Mouse (Mus musculus) cerebellum, adult 2 months (tissue): ENCODE measurements at regions not wholly inside any gene's neighbourhood (a gene's known extent, or its start where the extent isn't known, plus 50 kb on each side); places are given as distances from the start of the nearest gene placed in this dataset.
"Not testable (repeated sequence)": the region's sequence is repeated elsewhere in the genome, so short reads cannot be mapped to it uniquely, and the experiment has no call there.

ENCODE experiments used
- CTCF ChIP-seq: fragments of 200-500 bp; IDR thresholded peaks from 2 replicates; pipeline ENCODE4 v1.5.1; 2011; ENCODE audit warnings: low read depth, mild to moderate bottlenecking, control low read depth, low read length, moderate library complexity, borderline replicate concordance; ENCODE audit not compliant: insufficient read depth
- POLR2A ChIP-seq: fragments of 200-500 bp; IDR thresholded peaks from 2 replicates; pipeline ENCODE4 v1.6.1; 2011; ENCODE audit warnings: low read length, control low read depth, borderline replicate concordance; ENCODE audit not compliant: insufficient read depth

DNA sequence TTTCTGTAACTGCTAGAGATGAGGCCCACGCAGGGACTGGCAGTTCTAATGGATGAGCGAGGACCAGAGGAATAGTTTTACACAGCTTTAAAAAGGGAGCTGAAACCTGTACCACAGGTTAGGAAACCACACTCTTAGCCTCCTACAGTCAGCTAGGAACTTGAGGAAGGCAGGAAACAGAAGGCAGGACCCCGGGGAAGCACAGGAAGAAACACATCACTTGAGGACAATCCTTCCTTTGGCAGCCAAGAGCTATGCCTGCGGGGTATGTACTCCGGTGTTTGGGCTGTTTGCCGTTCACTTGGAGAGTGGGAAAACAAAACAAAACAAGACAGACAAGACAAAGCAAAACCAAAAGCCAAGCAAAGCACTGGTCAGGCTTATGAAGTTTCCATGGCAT lies 76.0 kb downstream of the Dynlt1b start:
- not testable (repeated sequence) for TF ChIP-seq POLR2A, CTCF
